Mouse (Mus musculus) kidney, adult 8-10 months (tissue): ENCODE data around the gene Arntl.

ENCODE experiments used
- DNase-seq, 2 experiments: peaks; one replicate each; pipeline ENCODE4 v3.0.0; 2022

Arntl gene

GRCm38 (mm10) chr7:113297813-113298212 lies 90.5 kb downstream of the Arntl start:
- DNase-seq, result no peak

- no peak for DNase-seq
These were observed 102.9 kb downstream of the Arntl start for GRCm38 (mm10) chr7:113310136-113310535.

- peak in 1 of 2 experiments; percentile 56 for DNase-seq
These were observed 104.5 kb downstream of the Arntl start for GRCm38 (mm10) chr7:113311784-113312183.

GRCm38 (mm10) chr7:113320128-113320527 lies 112.9 kb downstream of the Arntl start:
- DNase-seq, result no peak

- DNase-seq, result no peak
These were observed 126.8 kb downstream of the Arntl start for GRCm38 (mm10) chr7:113334036-113334435.

- no peak for DNase-seq
These were observed 128.0 kb downstream of the Arntl start for GRCm38 (mm10) chr7:113335250-113335649.

GRCm38 (mm10) chr7:113347271-113347670 lies 140.0 kb downstream of the Arntl start:
- DNase-seq, result no peak

- no peak for DNase-seq
These were observed 140.4 kb downstream of the Arntl start for GRCm38 (mm10) chr7:113347694-113348093.

GRCm38 (mm10) chr7:113349089-113349488 lies 141.8 kb downstream of the Arntl start:
- no peak for DNase-seq
